Mouse (Mus musculus): Measurements from ENCODE around the gene Tmie. TPM values are rescaled to one million over a fixed set of nuclear protein-coding genes. Genes with fewer than 3 reads are reported as not detected.

Tmie gene
- polyA plus RNA-seq, 1 experiment, result 0.02 TPM

DNA sequence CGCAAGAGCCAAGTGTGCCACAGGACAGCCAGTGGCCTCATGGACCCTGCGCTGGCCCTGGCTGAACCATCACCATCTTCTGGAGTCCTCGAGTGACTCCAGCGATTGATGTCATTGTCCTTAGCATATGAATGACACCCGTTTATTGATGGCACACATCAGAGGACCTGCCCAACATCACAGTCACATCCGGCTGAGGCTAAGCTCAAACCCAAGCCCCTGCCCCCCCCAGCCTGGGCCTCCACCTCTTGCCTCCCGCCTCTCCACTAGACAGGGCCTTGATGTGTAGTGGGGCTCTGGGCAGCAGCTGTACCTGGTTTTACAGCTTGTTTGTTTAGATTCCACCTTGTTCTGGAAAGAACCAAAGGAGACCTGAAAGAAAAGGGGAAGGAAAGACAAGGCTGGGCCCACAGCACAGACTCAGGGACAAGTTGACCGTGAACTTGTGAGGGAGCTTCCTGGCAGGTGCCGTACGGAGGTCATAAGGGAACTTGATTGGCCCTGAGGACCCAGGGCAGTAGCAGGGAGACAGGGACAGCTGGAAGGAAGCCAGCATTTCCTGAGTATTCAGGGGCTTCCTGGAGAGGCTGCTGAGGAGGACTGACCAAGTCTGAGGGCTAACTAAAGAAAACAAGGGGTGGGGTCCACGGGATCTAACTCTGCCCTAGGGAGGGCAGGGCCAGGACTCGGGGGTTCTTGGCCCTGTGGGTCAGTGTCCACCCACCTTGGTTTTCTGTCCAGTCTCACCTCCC, 11.3 kb upstream of the Tmie start:
- Histone ChIP-seq H3K36me3 (ENCODE audit: control insufficient read depth, insufficient read depth) (no peaks in the 10 kb centered on the region), H3K4me3 (no peak overlapping the region), H3K79me2 (ENCODE audit: control insufficient read depth, insufficient read depth) (no peaks in the 10 kb centered on the region), H3K4me2 (ENCODE audit: low read depth) (no peak overlapping the region), H3ac (ENCODE audit: control insufficient read depth, insufficient read length) (no peak overlapping the region), H3K27me3 (ENCODE audit: control insufficient read depth, insufficient read depth, insufficient read length) (no peaks in the 10 kb centered on the region)
- no peak for TF ChIP-seq TCF12 (IDR thresholded peaks at IDR 0.05; ENCODE audit: insufficient read depth, poor library complexity, severe bottlenecking)
- no peak for TF ChIP-seq SRF (IDR thresholded peaks at IDR 0.05; ENCODE audit: control insufficient read depth, insufficient read length, low read depth)
- no peak for TF ChIP-seq TCF3 (IDR thresholded peaks at IDR 0.05; ENCODE audit: insufficient read length, low read depth)
- no peak for TF ChIP-seq REST (IDR thresholded peaks at IDR 0.05; ENCODE audit: insufficient read depth, insufficient read length)
- TF ChIP-seq MYOG (IDR thresholded peaks at IDR 0.05; ENCODE audit: control insufficient read depth in 1 of 3, insufficient read depth in 1 of 3, insufficient read length in 2 of 3, low read depth in 2 of 3), result no peak
- no peak for TF ChIP-seq USF1 (IDR thresholded peaks at IDR 0.05; ENCODE audit: low read depth)

DNA sequence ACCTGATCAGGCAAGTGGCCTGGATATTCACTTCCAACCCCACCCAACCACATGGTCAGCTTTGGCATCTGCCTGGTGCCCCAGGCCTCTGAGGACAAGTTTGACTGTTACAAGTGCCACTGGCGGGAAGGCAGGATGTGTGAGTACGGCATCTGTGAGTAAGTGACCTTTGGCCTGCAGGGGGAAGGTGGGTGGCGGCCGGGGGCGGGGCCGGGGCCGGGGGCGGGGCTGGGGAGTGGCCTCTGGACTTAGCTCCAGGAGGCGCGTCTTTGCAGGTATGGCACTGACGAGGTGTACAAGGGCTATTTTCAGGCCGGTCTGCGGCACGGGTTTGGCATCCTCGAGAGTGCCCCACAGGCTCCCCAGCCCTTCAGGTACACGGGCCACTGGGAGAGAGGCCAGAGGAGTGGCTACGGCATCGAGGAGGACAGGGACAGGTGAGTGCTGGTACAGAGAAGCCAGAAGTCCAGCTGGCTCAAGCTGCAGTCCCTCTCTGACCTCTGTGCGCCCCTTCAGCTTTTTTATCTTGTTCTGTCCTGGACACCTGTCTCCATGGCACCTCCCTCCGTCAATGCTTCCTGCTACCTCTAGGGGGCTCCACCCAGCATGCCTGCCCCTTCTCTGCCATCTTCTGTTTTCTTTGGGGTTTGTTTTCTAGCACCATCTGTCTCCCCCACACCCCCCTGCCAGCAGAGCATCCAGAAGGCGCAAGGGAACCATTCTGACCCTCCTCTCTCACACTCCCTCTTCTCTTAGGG, 10.3 kb upstream of the Tmie start:
- H3ac ChIP-seq (ENCODE audit: control insufficient read depth, insufficient read length), result no peak overlapping the region
- H3K27me3 ChIP-seq (ENCODE audit: control insufficient read depth, insufficient read depth, insufficient read length), result no peaks in the 10 kb centered on the region
- no peaks in the 10 kb centered on the region for H3K36me3 ChIP-seq (ENCODE audit: control insufficient read depth, insufficient read depth)
- TF ChIP-seq POLR2AphosphoS2 (IDR thresholded peaks at IDR 0.05; ENCODE audit: insufficient read length, low read depth) (no peak), REST (IDR thresholded peaks at IDR 0.05; ENCODE audit: insufficient read depth, insufficient read length) (no peak), E2F4 (IDR thresholded peaks at IDR 0.05; ENCODE audit: insufficient read depth) (no peak), TCF12 (IDR thresholded peaks at IDR 0.05; ENCODE audit: insufficient read depth, poor library complexity, severe bottlenecking) (no peak), POLR2A (IDR thresholded peaks at IDR 0.05; ENCODE audit: insufficient read length, low read depth) (no peak), MAX (IDR thresholded peaks at IDR 0.05; ENCODE audit: low read depth) (no peak), MYOG (IDR thresholded peaks at IDR 0.05; ENCODE audit: control insufficient read depth in 1 of 3, insufficient read depth in 1 of 3, insufficient read length in 2 of 3, low read depth in 2 of 3) (no peak), CEBPB (IDR thresholded peaks at IDR 0.05; ENCODE audit: insufficient read depth, poor library complexity, severe bottlenecking) (no peak), TCF3 (IDR thresholded peaks at IDR 0.05; ENCODE audit: insufficient read length, low read depth) (no peak), SRF (IDR thresholded peaks at IDR 0.05; ENCODE audit: control insufficient read depth, insufficient read length, low read depth) (no peak), USF1 (IDR thresholded peaks at IDR 0.05; ENCODE audit: low read depth) (no peak), MYOD1 (IDR thresholded peaks at IDR 0.05; ENCODE audit: control insufficient read depth in 1 of 3, insufficient read length in 2 of 3, low read depth in 2 of 3) (no peak)
- no peak overlapping the region for H3K4me3 ChIP-seq
- no peak overlapping the region for H3K4me2 ChIP-seq (ENCODE audit: low read depth)
- no peaks in the 10 kb centered on the region for H3K79me2 ChIP-seq (ENCODE audit: control insufficient read depth, insufficient read depth)

DNA sequence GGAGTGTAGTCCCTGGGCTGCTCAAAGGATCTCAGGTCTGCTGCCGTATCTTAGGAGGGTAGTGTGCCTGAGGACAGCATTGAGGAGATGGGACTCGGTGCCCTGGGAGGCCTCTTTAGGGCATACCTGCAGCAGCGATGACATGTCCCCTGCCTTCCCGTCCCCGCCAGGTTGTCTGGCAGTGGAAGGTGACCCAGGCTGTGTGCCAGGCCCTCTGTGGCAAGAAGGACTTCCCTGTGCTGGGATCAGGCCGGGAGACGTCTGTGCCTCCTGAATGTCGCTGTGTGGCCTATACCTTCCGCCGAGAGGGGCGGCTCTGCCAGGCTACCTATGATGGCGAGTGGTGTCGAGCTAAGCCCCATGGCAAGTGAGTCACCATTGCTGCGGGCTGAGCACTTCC, 9.0 kb upstream of the Tmie start:
- Histone ChIP-seq H3K27me3 (ENCODE audit: control insufficient read depth, insufficient read depth, insufficient read length) (no peaks in the 10 kb centered on the region), H3ac (ENCODE audit: control insufficient read depth, insufficient read length) (no peak overlapping the region), H3K4me3 (no peak overlapping the region), H3K36me3 (ENCODE audit: control insufficient read depth, insufficient read depth) (no peaks in the 10 kb centered on the region), H3K79me2 (ENCODE audit: control insufficient read depth, insufficient read depth) (no peaks in the 10 kb centered on the region), H3K4me2 (ENCODE audit: low read depth) (no peak overlapping the region)
- no peak for TF ChIP-seq SRF (IDR thresholded peaks at IDR 0.05; ENCODE audit: control insufficient read depth, insufficient read length, low read depth)
- no peak for TF ChIP-seq TCF3 (IDR thresholded peaks at IDR 0.05; ENCODE audit: insufficient read length, low read depth)
- no peak for TF ChIP-seq E2F4 (IDR thresholded peaks at IDR 0.05; ENCODE audit: insufficient read depth)
- no peak for TF ChIP-seq CEBPB (IDR thresholded peaks at IDR 0.05; ENCODE audit: insufficient read depth, poor library complexity, severe bottlenecking)

DNA sequence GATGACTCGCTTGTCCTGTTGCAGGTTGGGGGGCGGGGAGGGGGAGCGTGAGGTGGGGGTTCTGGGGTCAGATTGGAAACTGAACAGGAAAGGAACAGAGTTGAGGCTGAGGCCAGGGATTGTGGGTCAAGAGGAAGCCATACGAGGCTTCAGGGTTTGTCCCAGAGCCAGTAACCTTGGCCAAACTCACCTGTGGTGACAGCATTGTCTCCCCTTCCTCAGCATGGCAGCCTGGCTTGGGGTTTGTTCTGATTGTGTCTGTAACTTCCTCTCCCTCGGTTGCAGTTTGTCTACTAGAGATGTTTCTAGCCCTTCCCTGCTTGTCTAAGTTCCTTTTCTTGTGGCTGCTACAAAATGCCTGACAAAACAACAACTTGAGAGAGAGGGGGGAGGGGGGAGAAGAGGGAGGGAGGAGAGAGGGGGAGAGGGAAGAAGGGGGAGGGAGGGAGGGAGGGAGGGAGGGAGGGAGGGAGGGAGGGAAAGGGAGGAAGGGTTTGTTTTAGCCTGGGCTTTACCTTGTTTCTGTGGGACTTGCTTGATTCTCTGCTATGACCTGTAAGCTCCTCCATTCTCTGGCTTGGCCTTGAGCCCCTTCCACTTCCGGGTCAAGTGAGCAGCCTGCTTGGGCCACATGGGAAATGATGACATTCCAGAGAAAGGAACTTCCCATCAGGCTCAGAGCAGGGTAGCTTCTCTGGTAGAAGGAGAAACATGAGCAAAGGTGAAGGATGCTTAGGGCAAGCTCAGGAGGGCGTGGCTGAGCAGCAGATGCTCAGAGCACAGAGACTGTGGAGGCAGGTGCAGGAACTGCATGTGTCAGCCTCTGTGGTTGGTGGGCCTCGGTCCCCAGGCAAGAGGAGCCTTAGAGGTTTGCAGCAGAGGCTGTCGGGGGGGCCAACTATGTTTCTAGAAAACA, 7.7 kb upstream of the Tmie start:
- Histone ChIP-seq H3K27me3 (ENCODE audit: control insufficient read depth, insufficient read depth, insufficient read length) (no peaks in the 10 kb centered on the region), H3K4me3 (no peak overlapping the region), H3K36me3 (ENCODE audit: control insufficient read depth, insufficient read depth) (no peaks in the 10 kb centered on the region), H3ac (ENCODE audit: control insufficient read depth, insufficient read length) (no peak overlapping the region), H3K79me2 (ENCODE audit: control insufficient read depth, insufficient read depth) (no peaks in the 10 kb centered on the region), H3K4me2 (ENCODE audit: low read depth) (no peak overlapping the region)
- TF ChIP-seq CEBPB (IDR thresholded peaks at IDR 0.05; ENCODE audit: insufficient read depth, poor library complexity, severe bottlenecking) (no peak), MYOG (IDR thresholded peaks at IDR 0.05; ENCODE audit: control insufficient read depth in 1 of 3, insufficient read depth in 1 of 3, insufficient read length in 2 of 3, low read depth in 2 of 3) (no peak), USF1 (IDR thresholded peaks at IDR 0.05; ENCODE audit: low read depth) (peak; percentile 36)
